Mouse (Mus musculus): ENCODE measurements around the gene Pnmal2. TPM values are rescaled to one million over a fixed set of nuclear protein-coding genes. Genes with fewer than 3 reads are reported as not detected.
"Not testable (repeated sequence)": the region's sequence is repeated elsewhere in the genome, so short reads cannot be mapped to it uniquely, and the experiment has no call there.

Pnmal2 gene
- total RNA-seq, 2 experiments from 2014 or later: 240 to 246 TPM

GRCm38 (mm10) chr7:16940292-16940691, 4.2 kb upstream of the Pnmal2 start:
- peak in 1 of 2 experiments; percentile 71 for DNase-seq (ENCODE audit: low spot score in 2 of 2)

- DNase-seq (ENCODE audit: low spot score in 2 of 2): no peak
These were observed 1.6 kb upstream of the Pnmal2 start for GRCm38 (mm10) chr7:16942861-16943260.

GRCm38 (mm10) chr7:16944808-16945315, 380 bp downstream of the Pnmal2 start:
- DNase-seq (ENCODE audit: low spot score in 2 of 2): no peak

- DNase-seq (ENCODE audit: low spot score in 2 of 2): no peak
These were observed 937 bp downstream of the Pnmal2 start for GRCm38 (mm10) chr7:16945419-16945818.

- peak in 1 of 2 experiments; percentile 36 for DNase-seq (ENCODE audit: low spot score in 2 of 2)
These were observed 2.2 kb downstream of the Pnmal2 start for GRCm38 (mm10) chr7:16946441-16947348.

GRCm38 (mm10) chr7:16947349-16947895, 2.9 kb downstream of the Pnmal2 start:
- peak in 1 of 2 experiments; percentile 29 for DNase-seq (ENCODE audit: low spot score in 2 of 2)

- peak; percentile 29 to 56 for DNase-seq (ENCODE audit: low spot score in 2 of 2)
These were observed 3.5 kb downstream of the Pnmal2 start for GRCm38 (mm10) chr7:16947959-16948361.

GRCm38 (mm10) chr7:16948923-16949458, 4.5 kb downstream of the Pnmal2 start:
- no peak for DNase-seq (ENCODE audit: low spot score in 2 of 2)

- DNase-seq (ENCODE audit: low spot score in 2 of 2): peak; percentile 84 to 88
These were observed 5.7 kb downstream of the Pnmal2 start for GRCm38 (mm10) chr7:16949908-16950841.

GRCm38 (mm10) chr7:16950861-16951635, 6.6 kb downstream of the Pnmal2 start:
- peak; percentile 85 to 91 for DNase-seq (ENCODE audit: low spot score in 2 of 2)

- not testable (repeated sequence) for DNase-seq (ENCODE audit: low spot score in 2 of 2)
These were observed 9.3 kb downstream of the Pnmal2 start for GRCm38 (mm10) chr7:16953776-16954175.

- DNase-seq (ENCODE audit: low spot score in 2 of 2): no peak
These were observed 11.2 kb downstream of the Pnmal2 start for GRCm38 (mm10) chr7:16955712-16956111.

GRCm38 (mm10) chr7:16956410-16957265, 12.2 kb downstream of the Pnmal2 start:
- DNase-seq (ENCODE audit: low spot score in 2 of 2): peak; percentile 59 to 78

- peak; percentile 84 to 95 for DNase-seq (ENCODE audit: low spot score in 2 of 2)
These were observed 15.2 kb downstream of the Pnmal2 start, which contains the start of gene Pnmal1 for GRCm38 (mm10) chr7:16959539-16960187. Pnmal1 (plus strand) TSS chr7:16959679.

GRCm38 (mm10) chr7:16961678-16962077, 17.2 kb downstream of the Pnmal2 start:
- DNase-seq (ENCODE audit: low spot score in 2 of 2): no peak

GRCm38 (mm10) chr7:16968414-16968813, 23.9 kb downstream of the Pnmal2 start:
- DNase-seq (ENCODE audit: low spot score in 2 of 2): no peak

- DNase-seq (ENCODE audit: low spot score in 2 of 2): no peak
These were observed 26.7 kb downstream of the Pnmal2 start for GRCm38 (mm10) chr7:16971160-16971559.

- DNase-seq (ENCODE audit: low spot score in 2 of 2): no peak
These were observed 29.5 kb downstream of the Pnmal2 start for GRCm38 (mm10) chr7:16974018-16974417.
